Mouse (Mus musculus) adrenal gland, postnatal 4 days (tissue): ENCODE data around the gene Cfap69. TPM values are rescaled to one million over a fixed set of nuclear protein-coding genes. Genes with fewer than 3 reads are reported as not detected.
"Not testable (repeated sequence)": the region's sequence is repeated elsewhere in the genome, so short reads cannot be mapped to it uniquely, and the experiment has no call there.

Experiments
- DNase-seq, 2 experiments: peaks; one replicate each; pipeline ENCODE4 v3.0.0; 2021 to 2022; ENCODE audit warnings: low spot score in 2 of 2, mixed read lengths in 2 of 2
- long read RNA-seq, 2 experiments: library from polyadenylated mRNA; stranded (forward); transcript quantifications; one replicate each; pipeline ENCODE4 v2.0.0; 2021
- total RNA-seq, 2 experiments: library from RNA; stranded (reverse); gene quantifications; 2 replicates each; pipeline ENCODE4 v1.2.3; 2021

The Cfap69 gene
- 1 to 10 TPM; 6.0 to 7.3 TPM for total RNA-seq
- long read RNA-seq, experiment 1, full-length matches to known transcripts = 1 of 1 reads
- long read RNA-seq, experiment 1, partial matches to known transcripts = 0 of 1 reads
- long read RNA-seq, experiment 1, other reads (novel, unspliced or antisense) = 0 of 1 reads
- long read RNA-seq, experiment 2, full-length matches to known transcripts = 3 of 8 reads
- long read RNA-seq, experiment 2, partial matches to known transcripts = 1 of 8 reads
- long read RNA-seq, experiment 2, other reads (novel, unspliced or antisense) = 4 of 8 reads

GRCm38 (mm10) chr5:5663655-5664370 lies at the start of gene Cfap69:
TSS of gene Cfap69 (minus strand) at chr5:5664239.
- peak; percentile 54 to 67 for DNase-seq

GRCm38 (mm10) chr5:5711032-5711431 lies 47.0 kb upstream of the Cfap69 start:
- DNase-seq = no peak

- DNase-seq = no peak
These were observed 43.6 kb upstream of the Cfap69 start for GRCm38 (mm10) chr5:5707341-5708278.

DNA sequence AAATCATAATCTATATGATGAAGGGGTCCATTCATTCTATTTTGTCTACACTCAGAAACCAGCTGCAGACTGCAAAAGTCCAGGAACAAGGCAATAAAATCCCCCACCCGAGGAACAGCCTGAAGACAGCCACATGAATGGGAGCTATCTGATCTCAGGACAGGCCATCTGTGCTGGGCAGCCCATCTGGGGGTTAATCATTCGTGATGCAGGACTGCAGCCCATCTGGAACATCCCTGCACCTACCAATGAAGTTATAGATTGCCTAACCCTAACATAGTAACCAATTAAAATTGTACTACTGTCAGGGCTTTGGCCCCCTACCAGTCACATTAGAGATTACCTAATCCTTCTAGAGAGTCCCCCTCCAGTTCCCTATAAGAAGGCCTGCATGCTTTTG lies 41.0 kb upstream of the Cfap69 start:
- DNase-seq = no peak

DNA sequence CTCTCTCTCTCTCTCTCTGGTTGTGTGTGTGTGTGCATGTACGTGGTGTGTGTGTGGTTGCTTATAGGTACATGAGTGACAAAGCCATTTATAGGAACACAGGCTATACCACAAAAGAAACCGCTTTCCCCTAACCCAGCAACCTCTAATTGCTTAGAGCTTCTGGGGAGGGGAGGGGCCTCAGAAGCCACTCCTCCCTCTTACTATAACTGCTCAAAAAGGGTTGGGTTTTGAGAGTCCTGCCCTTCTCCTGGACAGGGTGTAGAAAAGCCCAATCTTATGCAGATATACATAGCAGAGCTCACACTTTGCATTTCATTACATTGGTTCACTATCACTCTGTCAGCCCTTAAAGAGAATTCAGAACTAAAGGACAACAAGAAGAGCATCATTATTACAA lies 36.3 kb upstream of the Cfap69 start:
- no peak for DNase-seq

- DNase-seq = no peak
These were observed 34.8 kb upstream of the Cfap69 start for GRCm38 (mm10) chr5:5698830-5699229.

DNA sequence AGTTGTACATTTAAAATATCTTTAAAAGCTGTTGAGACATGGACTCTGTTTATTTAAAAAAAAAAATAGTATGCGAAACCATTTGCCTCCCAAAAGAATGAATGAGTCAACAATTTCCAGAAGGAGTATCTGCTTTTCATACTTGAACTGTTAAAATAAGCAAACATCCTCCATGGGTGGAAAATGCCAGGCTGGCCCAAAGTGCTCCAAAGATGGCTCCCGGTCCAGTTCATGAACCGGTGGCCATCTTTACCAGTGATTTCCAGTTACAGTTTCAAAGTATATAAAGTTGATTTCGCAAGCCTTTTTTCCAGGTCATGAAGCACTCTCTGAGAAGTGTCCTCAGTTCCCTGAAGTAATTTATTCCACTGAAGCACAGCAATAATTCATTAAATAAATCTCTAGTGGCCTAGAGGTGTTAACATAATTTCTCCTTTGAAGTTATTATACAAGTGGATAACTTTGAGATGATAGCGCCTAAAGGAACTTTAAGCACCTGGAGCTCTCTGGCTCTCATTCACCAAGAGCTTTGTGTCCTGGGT lies 31.4 kb upstream of the Cfap69 start:
- DNase-seq = no peak

DNA sequence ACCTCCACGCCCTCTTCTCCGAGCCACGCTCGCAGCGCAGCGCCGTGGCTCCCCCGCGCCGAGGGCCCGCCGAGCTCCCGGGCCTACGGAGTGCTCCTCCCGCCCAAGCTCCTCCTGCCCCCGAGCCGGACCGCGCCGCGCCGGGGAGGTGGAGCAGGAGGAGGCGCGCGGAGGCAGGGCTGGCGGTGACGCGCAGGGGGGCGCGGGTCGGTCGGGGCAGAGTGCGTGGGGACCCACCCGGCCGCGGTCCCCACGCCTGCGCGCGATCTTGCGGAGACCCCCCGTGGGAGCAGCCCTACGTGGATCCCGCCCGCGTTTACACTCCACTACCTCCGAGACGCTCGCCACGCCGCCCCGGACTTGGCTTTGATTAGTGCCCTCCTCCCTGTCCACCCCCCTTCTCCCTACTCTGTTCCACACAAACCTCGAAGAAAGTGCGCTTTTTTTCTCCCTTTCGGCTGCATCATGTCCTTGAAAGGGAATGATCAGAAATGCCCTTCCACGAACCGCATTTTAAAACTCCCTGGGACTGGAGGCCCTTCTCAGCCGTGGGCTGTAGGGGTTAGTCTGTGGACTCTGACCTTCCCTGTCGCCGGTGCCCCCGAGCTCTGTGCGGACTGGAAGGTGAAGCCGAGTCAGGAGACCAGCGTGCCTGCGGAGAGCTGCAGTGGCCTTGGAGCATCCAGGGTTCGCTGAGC lies 30.1 kb upstream of the Cfap69 start, which contains the start of gene Steap2:
TSS of gene Steap2 (minus strand) at position 623 of the 698 bp plus-strand sequence.
- DNase-seq = peak; percentile 24 to 32

DNA sequence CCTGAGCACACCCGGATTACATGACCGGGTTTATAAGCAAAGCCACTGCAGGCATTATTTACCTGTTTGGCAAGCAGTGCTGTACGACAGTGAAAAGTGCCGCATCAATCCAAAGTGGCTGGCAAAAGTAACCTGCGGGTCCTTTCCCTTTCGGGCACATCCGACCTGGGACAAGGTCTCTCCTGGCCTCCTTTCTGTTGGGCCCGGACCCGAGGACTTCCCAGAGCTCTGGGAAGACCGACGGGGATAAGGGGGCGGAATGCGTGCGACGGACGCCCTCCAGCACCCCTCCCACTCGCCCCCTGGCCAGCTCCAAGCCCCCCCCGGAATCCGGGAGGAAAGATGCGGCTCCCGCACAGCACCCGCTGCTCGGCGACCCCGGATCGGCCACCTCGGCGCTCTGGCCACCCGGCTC lies 29.5 kb upstream of the Cfap69 start:
- DNase-seq = peak in 1 of 2 experiments; percentile 6

DNA sequence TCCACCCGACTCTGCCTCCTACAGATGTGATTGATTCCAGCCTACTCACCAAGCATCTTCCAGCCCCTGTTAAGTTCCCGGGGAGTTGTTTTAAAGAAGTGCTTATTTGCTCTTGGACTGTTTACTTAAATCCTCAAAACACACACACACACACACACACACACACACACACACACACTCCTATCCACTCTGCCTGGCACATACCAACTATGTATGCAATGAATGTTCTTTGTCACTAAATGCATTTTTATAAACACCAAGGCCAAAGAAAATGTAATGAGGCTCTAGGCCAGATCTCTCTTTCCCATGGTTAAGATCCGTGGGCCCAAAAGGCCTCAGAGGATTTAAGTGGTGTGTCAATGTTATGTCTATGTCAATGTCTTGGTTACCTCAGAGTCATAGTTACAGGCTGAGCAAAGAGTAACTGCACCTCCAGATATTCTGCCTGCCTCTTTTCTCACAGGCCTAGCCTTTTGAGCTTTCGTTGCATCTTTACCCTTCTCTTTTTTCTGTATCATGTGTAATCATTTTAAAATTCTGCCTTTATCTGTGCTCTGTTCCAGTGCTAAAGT lies 28.2 kb upstream of the Cfap69 start:
- DNase-seq = no peak

DNA sequence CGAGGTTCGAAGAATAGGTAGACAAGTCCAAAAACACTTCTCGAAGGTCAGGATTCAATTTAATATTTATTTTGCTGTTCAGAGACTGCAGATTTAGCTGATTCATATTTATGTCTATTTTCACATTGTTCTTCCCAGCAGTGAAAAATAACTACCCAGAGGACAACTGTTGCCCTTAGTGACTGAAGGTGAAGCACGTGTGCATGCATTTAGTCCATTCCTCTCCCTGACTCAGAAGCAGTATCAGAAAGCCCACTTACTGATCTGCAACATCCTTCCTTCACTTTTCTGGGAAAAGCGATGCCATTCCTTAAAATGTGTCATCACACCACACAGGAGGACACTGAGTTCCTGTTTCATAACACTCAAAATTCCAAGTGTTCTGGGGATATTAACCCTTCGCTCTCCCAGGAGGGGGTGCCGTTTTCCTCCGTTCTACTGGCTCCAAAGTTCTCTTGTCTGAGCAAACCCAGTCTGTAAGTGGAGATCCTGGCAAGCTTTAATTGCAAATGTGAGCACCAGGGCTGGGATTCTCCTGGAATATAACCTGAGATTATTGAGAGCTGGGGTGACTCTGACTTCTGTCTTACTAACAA lies 25.0 kb upstream of the Cfap69 start:
- DNase-seq = no peak

GRCm38 (mm10) chr5:5688228-5688627 lies 24.2 kb upstream of the Cfap69 start:
- no peak for DNase-seq

DNA sequence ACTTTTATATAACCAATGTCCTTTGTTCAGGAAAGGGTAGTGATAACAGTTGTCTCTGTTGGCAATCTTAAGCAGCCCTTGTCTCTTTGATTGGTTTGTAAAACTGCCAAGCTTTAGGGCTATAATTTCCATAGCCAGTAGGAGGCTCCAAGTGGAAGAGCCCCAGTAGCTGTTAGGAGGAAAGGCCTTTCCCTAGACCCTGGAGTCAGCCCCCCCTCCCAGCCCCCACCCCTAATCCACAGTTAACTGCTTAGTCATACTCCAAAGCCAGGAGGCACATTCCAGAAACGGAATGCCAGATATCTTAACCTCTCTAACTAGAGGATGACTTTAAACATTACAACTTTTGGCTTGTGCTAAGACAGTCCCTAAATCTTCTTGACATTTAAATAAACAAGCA lies 22.9 kb upstream of the Cfap69 start:
- DNase-seq = no peak

- not testable (repeated sequence) for DNase-seq
These were observed 20.9 kb upstream of the Cfap69 start for GRCm38 (mm10) chr5:5684946-5685345.

GRCm38 (mm10) chr5:5683292-5683691 lies 19.3 kb upstream of the Cfap69 start:
- DNase-seq = no peak

GRCm38 (mm10) chr5:5679459-5679858 lies 15.4 kb upstream of the Cfap69 start:
- DNase-seq = no peak

DNA sequence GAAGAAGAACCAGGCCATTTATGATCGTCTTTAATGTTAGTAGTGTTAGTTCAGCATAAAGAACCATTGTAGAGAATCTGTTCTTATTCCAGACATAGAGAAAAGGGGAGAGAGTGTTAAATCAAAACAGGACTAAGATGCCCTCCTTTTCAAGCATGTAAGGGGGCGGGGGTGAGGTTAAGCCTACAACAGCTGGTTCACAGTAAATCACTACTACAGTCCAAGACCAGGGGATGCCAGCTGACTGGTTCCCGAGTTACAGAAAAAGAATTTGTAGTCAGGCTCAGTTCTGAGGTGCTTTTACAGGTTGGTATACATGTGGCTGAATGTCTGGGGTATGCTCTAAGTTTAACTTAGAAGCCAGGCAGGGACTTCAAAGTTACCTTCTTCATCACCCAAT lies 12.0 kb upstream of the Cfap69 start:
- DNase-seq = no peak

DNA sequence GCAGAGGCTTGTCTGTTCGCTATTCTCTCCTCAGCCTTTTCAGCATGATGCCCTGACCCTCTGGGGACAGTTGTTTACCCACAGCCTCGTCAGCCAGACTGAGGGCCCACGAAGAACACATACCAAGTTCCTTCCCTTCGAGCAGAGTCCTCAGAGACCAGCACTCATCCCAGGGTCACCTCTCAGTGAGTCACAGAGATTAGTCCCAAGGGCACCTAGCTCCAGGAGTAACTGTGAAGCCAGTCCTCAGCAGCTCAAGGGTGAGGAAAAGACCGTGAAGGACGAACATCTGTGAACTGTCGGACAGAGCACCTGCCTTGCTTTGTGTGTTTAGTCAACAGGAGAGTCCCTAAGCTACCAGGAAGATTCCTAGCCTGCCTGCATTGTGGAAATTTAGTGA lies 4.9 kb upstream of the Cfap69 start:
- DNase-seq = no peak

DNA sequence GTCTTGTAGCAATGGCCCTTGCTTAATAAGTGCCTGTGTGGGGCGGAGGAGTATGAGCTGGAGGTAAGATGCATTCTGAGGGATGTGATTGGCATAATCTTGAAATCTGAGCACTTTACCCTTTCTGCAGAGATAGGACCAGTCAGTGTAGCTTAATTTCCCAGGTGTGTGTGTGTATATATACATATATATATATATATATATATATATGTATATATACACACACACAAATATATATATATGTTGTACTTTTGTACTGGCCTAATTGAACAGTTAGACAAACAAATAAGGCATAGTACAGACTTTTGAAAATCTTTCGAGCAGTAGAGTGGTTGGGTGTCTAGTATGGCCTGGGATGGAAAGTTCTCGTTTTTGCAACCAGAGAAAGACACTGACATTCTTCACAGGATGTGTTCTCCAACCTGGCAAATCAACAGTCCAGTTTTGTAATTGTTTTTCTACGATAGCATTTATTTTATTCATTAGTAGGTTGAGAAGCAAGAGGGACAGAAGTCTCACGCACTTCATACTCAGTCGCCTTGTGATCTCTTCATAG lies 410 bp upstream of the Cfap69 start:
- DNase-seq = no peak

DNA sequence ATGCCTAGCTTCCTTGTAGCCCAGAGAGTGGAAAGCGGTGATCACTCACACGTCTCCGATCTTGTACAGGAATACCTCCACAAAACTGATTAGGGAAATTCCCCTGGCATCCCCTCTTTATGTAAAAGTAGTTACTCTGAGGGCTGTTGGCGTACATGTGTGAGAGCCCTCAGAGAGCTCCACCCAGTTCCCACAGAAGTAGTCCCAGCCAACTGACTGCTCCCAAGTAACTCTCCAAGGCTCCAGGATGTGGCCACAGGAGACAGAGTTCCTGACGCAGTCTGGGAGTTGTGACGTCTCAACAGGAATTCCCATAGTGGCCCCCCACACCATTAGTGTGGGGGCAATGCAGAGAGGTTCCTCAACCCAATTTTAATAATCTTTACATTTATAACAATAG lies 982 bp downstream of the Cfap69 start:
- DNase-seq = no peak
